Mouse (Mus musculus): ENCODE data around the gene St6gal1.

DNA sequence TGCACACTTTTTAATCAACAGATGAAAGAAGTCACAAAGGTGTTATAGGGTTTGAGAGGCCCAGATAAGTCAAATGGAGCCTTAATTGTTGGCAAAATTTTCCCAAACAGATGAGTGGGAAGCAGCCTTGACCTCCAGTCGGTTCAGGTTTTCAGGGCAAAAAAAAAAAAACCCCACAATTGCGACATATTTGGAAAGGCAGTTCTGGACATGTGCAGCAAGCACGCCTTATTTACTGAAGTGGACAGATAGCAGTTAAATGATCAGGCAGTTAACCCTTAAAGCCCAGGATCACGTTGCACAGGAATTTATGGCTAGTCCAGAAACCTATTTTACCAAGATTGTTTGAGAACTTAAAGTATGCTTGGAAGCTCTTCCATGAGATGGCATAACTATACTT, 112.8 kb downstream of the St6gal1 start:
- TF ChIP-seq MAX (IDR thresholded peaks at IDR 0.05; ENCODE audit: low read depth) (no peak), USF1 (IDR thresholded peaks at IDR 0.05; ENCODE audit: low read depth) (no peak), E2F4 (IDR thresholded peaks at IDR 0.05; ENCODE audit: insufficient read depth) (no peak), POLR2A (IDR thresholded peaks at IDR 0.05; ENCODE audit: insufficient read length, low read depth) (no peak), POLR2AphosphoS2 (IDR thresholded peaks at IDR 0.05; ENCODE audit: insufficient read length, low read depth) (no peak), CEBPB (IDR thresholded peaks at IDR 0.05; ENCODE audit: insufficient read depth, poor library complexity, severe bottlenecking) (no peak), TCF3 (IDR thresholded peaks at IDR 0.05; ENCODE audit: insufficient read length, low read depth) (no peak), REST (IDR thresholded peaks at IDR 0.05; ENCODE audit: insufficient read depth, insufficient read length) (no peak), TCF12 (IDR thresholded peaks at IDR 0.05; ENCODE audit: insufficient read depth, poor library complexity, severe bottlenecking) (no peak), MYOG (IDR thresholded peaks at IDR 0.05; ENCODE audit: control insufficient read depth in 1 of 3, insufficient read depth in 1 of 3, insufficient read length in 2 of 3, low read depth in 2 of 3) (no peak), MYOD1 (IDR thresholded peaks at IDR 0.05; ENCODE audit: control insufficient read depth in 1 of 3, insufficient read length in 2 of 3, low read depth in 2 of 3) (no peak), SRF (IDR thresholded peaks at IDR 0.05; ENCODE audit: control insufficient read depth, insufficient read length, low read depth) (no peak)
